Mouse (Mus musculus): Measurements from ENCODE around the gene Lmntd1. TPM values are rescaled to one million over a fixed set of nuclear protein-coding genes. Genes with fewer than 3 reads are reported as not detected.

Lmntd1 gene
- not detected in 2 replicates for polyA plus RNA-seq (2012; ENCODE audit: insufficient read depth, insufficient read length, missing spikeins)

DNA sequence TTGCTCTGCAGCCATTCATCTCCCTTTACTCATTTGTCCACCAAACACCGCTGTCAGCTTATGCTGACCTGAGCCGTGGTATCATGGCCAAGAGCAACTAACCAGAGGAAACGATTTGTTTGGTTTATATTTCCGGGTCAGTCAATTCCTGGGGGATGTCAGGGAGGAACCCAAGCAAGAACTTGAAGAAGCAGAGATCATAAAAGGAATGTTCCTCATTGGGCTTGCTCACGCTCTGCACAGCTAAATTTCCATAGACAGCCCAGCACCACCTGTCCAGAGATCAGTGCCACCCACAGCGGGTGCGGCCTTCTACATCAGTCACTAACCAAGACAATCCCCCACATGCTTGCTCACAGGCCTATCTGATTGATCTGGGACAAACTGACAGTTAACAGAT is at the start of gene Lmntd1:
Lmntd1 (minus strand) TSS at position 101 of the 400 bp plus-strand sequence.
- Histone ChIP-seq H3K4me1 (ENCODE audit: control insufficient read depth, insufficient read depth, insufficient read length, low read length) (no peaks in the 10 kb centered on the region), H3K4me3 (ENCODE audit: insufficient read depth, low read depth, low read length) (no peak within 1 kb of the TSS), H3K27ac (replicated peaks; ENCODE audit: low read depth, low read length) (no peak within 1 kb of the TSS)

DNA sequence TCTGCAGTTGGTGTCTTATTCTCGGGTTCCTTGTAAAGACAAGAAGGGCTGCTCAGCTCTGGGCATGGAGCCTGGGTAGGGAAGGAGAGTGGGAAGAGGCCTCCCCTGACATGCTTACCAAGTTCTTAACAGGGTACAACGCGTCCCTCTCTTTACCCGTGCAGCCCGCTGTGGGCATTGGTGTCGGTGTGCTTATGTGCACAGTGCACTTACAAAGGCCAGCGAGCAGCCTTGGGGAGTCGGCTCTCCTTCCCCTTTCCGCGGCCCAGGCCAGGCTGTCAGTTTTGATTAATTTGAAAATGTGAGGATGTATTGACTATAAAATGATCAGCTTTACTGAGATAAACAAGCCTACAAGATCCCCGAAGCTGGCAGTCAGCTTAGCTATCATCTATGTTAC is 46.8 kb upstream of the Lmntd1 start:
- Histone ChIP-seq H3K4me1 (ENCODE audit: control insufficient read depth, insufficient read depth, insufficient read length, low read length) (no peaks in the 10 kb centered on the region), H3K27ac (replicated peaks; ENCODE audit: low read depth, low read length) (no peak overlapping the region), H3K4me3 (ENCODE audit: insufficient read depth, low read depth, low read length) (no peak overlapping the region)

DNA sequence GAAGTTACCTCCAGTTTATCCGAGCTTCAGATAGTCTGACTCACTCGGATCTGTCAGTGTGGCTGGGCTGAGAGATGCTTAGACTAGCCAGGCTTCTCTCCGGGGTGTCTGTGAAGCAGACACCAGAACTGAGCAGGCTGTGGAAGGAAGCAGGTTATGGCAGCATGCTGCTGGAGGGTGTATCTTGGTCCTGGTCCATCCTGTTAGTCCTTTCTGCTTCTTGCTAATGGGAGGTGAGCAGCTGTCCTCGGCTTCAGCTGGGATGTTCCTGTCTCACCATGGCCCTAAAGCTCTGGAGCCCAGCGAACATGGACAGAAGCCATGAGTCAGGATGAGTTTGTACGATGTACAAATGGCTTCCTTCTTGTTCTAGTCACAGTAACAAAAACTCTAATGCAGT is 45.0 kb upstream of the Lmntd1 start:
- no peaks in the 10 kb centered on the region for H3K4me1 ChIP-seq (ENCODE audit: control insufficient read depth, insufficient read depth, insufficient read length, low read length)
- H3K27ac ChIP-seq (replicated peaks; ENCODE audit: low read depth, low read length), result no peak overlapping the region
- no peak overlapping the region for H3K4me3 ChIP-seq (ENCODE audit: insufficient read depth, low read depth, low read length)

DNA sequence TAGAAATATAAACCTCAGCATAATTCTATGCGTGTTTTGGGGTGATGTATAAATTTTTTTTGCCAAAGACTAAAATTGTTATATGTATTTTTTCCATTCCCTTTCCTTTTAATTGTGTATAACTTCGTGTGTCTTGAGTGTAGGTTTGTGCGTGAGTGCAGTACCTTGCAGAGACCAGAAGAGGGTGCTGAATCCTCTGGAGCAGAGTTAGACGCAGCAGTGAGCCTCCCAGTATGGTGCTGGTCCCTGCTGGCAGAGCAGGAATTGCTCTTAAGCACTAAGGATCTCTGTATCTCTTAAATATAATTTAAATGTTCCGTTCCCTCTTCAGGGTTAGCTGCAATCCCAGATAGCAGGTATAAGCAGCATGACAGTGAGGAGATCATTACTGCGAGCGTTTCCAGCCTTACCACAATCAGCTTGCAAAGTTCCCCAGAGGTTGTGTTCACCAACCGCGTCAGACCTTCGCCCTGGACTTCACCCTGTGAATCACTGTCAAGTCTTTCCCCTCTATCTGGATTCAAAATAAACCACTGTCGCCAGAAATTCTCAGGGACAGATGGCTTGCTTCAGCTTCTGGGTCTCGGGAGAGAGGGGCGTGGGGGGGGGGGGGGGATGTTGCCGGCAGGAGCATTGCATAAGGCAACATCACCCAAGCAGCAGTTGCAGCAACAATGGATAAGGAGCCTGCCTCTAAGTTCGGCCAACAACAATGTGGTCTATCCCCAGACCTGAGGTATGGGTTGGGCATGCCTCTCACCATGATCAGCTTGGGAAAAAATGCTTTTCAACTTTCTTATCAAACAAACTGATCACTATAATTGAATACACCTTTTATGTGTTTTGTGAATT is 42.8 kb upstream of the Lmntd1 start:
- Histone ChIP-seq H3K4me3 (ENCODE audit: insufficient read depth, low read depth, low read length) (no peak overlapping the region), H3K4me1 (ENCODE audit: control insufficient read depth, insufficient read depth, insufficient read length, low read length) (peaks cover 2% of the 10 kb centered on the region), H3K27ac (replicated peaks; ENCODE audit: low read depth, low read length) (no peak overlapping the region)

DNA sequence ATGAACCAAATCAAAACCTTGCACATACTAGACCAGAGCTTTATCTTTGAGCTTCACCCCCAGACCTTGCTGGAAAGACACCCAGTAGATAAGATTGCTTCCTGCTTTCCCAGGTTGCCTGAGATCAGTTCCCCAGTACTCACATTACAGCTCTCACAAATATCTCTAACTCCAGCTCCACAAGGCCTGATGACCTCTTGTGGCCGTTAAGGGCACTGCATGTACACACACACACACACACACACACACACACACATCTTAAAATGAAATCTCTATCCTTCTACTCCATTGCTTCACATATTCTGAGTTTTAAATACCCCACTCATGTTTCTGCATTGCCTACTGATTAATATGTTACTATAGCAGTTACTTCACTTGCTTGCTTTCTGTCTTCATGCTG is 41.6 kb upstream of the Lmntd1 start:
- Histone ChIP-seq H3K4me1 (ENCODE audit: control insufficient read depth, insufficient read depth, insufficient read length, low read length) (peaks cover 2% of the 10 kb centered on the region), H3K27ac (replicated peaks; ENCODE audit: low read depth, low read length) (no peak overlapping the region), H3K4me3 (ENCODE audit: insufficient read depth, low read depth, low read length) (no peak overlapping the region)

DNA sequence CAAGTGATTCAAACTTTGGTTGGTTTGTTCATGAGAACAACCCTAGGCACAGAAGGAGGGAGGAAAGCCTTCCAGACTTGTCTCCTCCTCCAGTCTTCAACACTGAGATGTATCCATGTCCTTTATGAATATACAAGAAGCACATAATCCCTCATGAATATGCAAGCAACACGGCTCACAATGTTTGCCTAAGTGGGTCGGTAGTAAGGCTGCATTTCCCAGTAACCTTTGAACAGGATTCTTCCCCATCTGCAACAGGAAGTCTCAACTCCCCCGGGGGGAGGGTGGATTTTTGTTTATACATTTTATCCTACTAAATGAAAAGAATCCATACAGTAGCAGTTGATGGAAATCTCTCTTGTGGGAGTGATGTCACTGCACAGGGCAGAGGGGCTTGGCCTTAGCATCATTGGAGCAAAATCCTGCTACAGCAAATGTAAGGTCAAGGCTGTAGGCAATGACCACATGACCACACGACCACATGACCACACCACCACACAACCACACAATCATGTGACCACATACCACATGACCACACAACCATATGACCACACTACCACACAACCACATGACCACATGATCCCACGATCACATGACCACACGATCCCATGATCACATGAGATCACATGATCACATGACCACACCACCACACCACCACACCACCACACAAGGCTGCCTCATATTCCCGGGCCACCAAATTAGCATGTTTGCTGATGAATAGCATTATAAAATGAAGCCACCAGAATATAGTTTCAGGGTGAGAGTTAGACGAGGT is 40.1 kb upstream of the Lmntd1 start:
- no peak overlapping the region for H3K4me3 ChIP-seq (ENCODE audit: insufficient read depth, low read depth, low read length)
- H3K27ac ChIP-seq (replicated peaks; ENCODE audit: low read depth, low read length), result peak overlapping the region; percentile 25
- H3K4me1 ChIP-seq (ENCODE audit: control insufficient read depth, insufficient read depth, insufficient read length, low read length), result peaks cover 2% of the 10 kb centered on the region

DNA sequence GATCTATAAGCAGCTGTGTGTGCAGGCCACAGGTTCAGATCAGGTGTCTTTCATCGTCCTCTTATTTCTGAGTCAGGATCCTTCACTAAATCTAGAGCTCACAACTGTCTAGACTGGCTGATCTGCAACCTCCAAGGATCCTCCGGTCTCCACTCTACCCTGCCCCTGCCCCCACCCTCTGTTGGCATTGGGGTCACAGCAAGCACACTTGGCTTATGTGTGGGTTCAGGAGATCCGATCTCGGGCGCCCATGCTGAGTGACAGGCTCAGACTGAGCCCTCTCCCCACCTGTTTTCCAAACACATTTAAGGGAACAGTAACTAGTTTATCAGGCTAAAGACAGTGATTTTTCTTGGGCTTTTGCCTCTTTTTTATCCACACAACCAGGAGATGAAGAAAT is 39.5 kb upstream of the Lmntd1 start:
- no peak overlapping the region; the same call in 1 of the 2 replicates for H3K27ac ChIP-seq (replicated peaks; ENCODE audit: low read depth, low read length)
- no peak overlapping the region for H3K4me3 ChIP-seq (ENCODE audit: insufficient read depth, low read depth, low read length)
- peaks cover 2% of the 10 kb centered on the region for H3K4me1 ChIP-seq (ENCODE audit: control insufficient read depth, insufficient read depth, insufficient read length, low read length)

DNA sequence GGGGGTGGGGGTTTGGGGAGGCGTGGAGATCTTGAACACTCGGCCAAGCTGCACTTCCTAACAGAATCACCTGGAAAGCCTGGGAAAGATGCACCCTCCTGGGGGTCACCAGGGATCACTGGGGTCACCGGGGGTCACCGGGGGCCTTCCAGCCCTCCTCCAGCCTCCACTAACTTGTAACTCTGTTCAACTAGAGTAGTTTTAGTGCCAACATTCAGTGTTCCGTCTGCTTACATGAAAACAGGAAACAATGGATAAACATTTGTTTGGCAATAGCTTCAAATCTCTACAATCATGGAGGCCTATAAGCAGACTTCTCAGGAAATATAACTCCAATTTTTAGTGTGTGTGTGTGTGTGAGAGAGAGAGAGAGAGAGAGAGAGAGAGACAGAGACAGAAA is 38.9 kb upstream of the Lmntd1 start:
- H3K4me3 ChIP-seq (ENCODE audit: insufficient read depth, low read depth, low read length), result no peak overlapping the region
- peaks cover 2% of the 10 kb centered on the region for H3K4me1 ChIP-seq (ENCODE audit: control insufficient read depth, insufficient read depth, insufficient read length, low read length)
- no peak overlapping the region for H3K27ac ChIP-seq (replicated peaks; ENCODE audit: low read depth, low read length)

DNA sequence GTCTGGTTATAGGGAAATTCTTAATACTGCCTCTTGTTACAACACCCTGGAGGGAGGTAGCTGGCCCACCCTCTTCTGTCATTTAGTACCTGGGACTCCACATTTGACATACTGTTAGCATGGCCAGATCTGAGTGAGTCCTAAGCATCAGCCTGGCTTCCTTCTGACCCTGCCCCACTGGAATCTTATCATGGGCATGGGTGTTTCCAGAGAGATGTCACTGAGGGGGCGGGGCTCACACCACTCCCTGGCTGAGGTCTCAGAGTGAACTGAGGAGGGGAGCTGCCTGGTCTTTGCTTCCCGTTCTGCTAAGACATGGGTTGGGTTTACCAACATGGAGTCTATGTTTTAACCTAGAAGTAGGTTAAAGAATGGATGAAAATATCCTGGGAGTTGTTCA is 37.9 kb upstream of the Lmntd1 start:
- Histone ChIP-seq H3K27ac (replicated peaks; ENCODE audit: low read depth, low read length) (no peak overlapping the region), H3K4me3 (ENCODE audit: insufficient read depth, low read depth, low read length) (no peak overlapping the region), H3K4me1 (ENCODE audit: control insufficient read depth, insufficient read depth, insufficient read length, low read length) (peaks cover 2% of the 10 kb centered on the region)

DNA sequence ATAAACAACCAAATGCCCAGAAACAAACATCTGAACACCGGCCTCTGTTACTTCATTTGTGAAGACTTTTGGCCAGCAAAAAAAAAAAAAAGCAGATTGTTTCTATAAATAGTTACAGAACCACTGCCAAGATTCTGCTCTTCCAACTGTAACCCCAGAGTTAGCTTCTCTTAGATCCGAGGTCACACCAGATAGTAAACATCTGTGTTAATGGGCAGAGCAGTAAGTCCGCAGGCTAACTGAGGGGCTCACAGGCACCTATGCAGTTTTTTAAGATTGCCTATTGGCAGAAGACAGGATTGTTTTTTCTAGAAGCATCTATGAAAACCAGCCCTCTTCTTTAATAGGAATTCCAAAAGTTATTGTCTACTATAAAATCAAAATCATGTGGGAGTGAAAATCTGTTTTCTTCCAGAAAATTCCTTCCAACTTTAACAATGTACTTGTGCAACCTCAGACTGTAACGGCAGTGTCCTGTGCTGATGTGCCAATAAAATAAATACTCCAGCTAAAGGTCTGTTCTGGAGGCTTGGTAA is 26.9 kb upstream of the Lmntd1 start:
- Histone ChIP-seq H3K27ac (replicated peaks; ENCODE audit: low read depth, low read length) (peak overlapping the region; percentile 63; the same call in 1 of the 2 replicates), H3K4me1 (ENCODE audit: control insufficient read depth, insufficient read depth, insufficient read length, low read length) (peaks cover 4% of the 10 kb centered on the region), H3K4me3 (ENCODE audit: insufficient read depth, low read depth, low read length) (no peak overlapping the region)

DNA sequence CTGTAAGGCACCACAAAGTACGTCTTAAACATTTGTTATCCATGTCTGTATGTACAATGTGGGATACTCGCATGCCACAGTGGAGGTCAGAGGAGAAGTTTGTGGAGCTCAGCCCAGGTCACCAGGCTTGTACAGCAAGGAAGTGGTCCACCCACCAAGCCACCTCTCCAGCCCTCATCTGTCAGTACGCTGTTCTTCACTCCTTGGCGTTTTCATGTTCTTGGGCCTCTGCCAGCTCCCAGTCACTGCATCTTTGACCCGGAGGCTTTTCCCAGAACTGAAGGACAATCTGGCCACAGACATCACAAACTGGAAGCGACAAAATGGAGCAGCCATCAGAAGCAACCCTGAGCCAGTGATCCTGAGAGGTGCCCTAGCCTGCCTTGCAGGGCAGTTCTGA is 24.1 kb upstream of the Lmntd1 start:
- H3K4me1 ChIP-seq (ENCODE audit: control insufficient read depth, insufficient read depth, insufficient read length, low read length), result peaks cover 4% of the 10 kb centered on the region
- no peak overlapping the region for H3K27ac ChIP-seq (replicated peaks; ENCODE audit: low read depth, low read length)
- H3K4me3 ChIP-seq (ENCODE audit: insufficient read depth, low read depth, low read length), result no peak overlapping the region

DNA sequence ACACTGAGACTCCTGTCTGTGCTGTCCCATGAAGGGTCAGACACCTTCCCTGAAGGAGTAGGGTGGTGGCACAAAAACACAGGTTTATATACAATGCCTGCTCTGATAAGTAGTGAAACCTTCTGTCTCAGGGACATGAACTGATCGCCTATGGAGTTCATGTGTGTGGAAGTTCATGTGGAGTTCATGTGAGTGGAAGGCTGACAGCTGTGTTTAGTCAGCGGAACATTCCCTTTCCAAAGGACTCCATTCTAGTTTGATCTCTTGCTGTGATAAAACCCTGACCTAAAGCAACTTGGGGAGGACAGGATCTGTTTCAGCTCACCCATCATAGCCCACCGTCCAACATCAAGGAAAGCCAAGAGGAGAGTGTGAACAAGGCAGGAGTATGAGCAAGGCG is 22.6 kb upstream of the Lmntd1 start:
- Histone ChIP-seq H3K27ac (replicated peaks; ENCODE audit: low read depth, low read length) (no peak overlapping the region), H3K4me3 (ENCODE audit: insufficient read depth, low read depth, low read length) (no peak overlapping the region), H3K4me1 (ENCODE audit: control insufficient read depth, insufficient read depth, insufficient read length, low read length) (peaks cover 4% of the 10 kb centered on the region)

DNA sequence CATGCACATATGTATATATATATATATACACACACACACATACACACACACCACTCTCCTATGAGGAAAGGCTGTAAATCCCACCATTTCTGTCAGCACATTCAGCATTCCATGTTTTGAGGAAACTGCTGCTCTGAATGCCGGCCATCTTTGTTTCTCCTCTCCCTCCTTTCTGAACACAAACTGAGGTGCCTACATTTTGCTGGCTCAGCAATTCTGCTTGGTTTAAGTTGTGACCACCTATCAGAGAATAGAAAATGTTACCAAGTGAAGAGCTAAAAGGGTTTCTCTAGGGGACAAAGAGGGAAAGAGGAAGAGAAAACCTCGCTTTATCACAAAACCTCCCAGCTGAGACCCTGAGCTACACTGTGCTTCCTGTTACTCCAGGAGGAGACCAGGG is 20.3 kb upstream of the Lmntd1 start:
- no peak overlapping the region for H3K27ac ChIP-seq (replicated peaks; ENCODE audit: low read depth, low read length)
- 0 out of 2 replicates have a peak, but pooled peaks cover 2% of the 10 kb centered on the region for H3K4me1 ChIP-seq (ENCODE audit: control insufficient read depth, insufficient read depth, insufficient read length, low read length)
- H3K4me3 ChIP-seq (ENCODE audit: insufficient read depth, low read depth, low read length), result no peak overlapping the region

DNA sequence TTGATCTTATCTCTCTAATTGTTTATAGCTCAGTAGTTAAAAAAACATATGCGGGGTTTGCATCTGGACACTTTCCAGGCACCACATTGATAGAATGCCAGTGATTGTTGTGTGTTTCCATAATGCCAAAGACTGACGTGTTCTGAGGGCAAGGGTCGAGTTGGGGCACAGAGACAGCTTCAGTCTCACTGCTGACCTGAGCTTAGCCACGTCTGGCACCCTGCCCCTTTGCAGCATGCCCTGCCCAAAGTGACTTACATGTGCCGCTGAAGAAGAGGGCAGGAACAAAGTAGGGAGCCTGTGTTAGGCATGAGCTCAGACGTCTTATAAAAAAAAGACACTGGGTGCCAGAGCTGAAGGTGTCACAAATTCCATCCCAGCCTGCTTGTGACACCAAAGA is 16.1 kb upstream of the Lmntd1 start:
- no peak overlapping the region for H3K4me3 ChIP-seq (ENCODE audit: insufficient read depth, low read depth, low read length)
- H3K4me1 ChIP-seq (ENCODE audit: control insufficient read depth, insufficient read depth, insufficient read length, low read length), result 0 out of 2 replicates have a peak, but pooled peaks cover 2% of the 10 kb centered on the region
- H3K27ac ChIP-seq (replicated peaks; ENCODE audit: low read depth, low read length), result no peak overlapping the region

DNA sequence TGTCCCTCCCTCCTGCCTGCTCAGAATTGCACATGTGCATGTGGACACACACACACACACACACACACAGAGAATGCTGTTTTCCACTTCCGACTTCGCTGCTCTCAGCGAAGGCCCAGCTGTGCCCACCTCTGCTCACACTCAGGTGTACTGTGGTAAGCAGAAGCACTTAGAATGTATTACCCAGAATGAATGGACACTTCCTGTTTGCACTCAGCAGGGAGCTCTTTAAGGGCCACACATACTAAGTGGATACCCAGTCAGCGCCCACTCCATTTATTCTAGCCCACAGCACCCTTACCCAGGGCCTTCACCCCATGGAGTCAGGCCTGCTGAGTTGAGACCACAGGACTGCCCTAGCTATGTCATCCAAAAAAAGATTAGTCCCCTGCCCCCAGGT is 9.0 kb upstream of the Lmntd1 start:
- peaks cover 5% of the 10 kb centered on the region for H3K4me1 ChIP-seq (ENCODE audit: control insufficient read depth, insufficient read depth, insufficient read length, low read length)
- H3K27ac ChIP-seq (replicated peaks; ENCODE audit: low read depth, low read length), result no peak overlapping the region; the same call in 1 of the 2 replicates
- no peak overlapping the region for H3K4me3 ChIP-seq (ENCODE audit: insufficient read depth, low read depth, low read length)

Data from brown adipose tissue, adult 24 weeks (tissue).